Mouse (Mus musculus) CH12F3 (cell line): Measurements from ENCODE around the gene Ccpg1os.

Source experiments
- in situ Hi-C: fragments of 300-500 bp; cut with MboI; formaldehyde crosslinking; loops from 2 replicates; pipeline ENCODE4 v1.14.3; 2020; ENCODE audit warnings: low sequenced_read_pairs

The Ccpg1os gene

GRCm38 (mm10) chr9:72985250-72986220, at the start of gene Ccpg1os, which contains the start of gene Ccpg1:
Gene Ccpg1os (minus strand): TSS chr9:72985382.
Gene Ccpg1 (plus strand): TSS chr9:72985429.
- in situ Hi-C loops = no loop called here

- in situ Hi-C loops = no loop called here
These were observed 48.2 kb upstream of the Ccpg1os start for GRCm38 (mm10) chr9:73033406-73033805.

- in situ Hi-C loops = no loop called here
These were observed 46.2 kb upstream of the Ccpg1os start for GRCm38 (mm10) chr9:73031421-73031820.

GRCm38 (mm10) chr9:73030443-73030842, 45.3 kb upstream of the Ccpg1os start:
- in situ Hi-C loops = no loop called here

GRCm38 (mm10) chr9:73025818-73026636, 40.8 kb upstream of the Ccpg1os start:
- in situ Hi-C loops = no loop called here

- in situ Hi-C loops = no loop called here
These were observed 35.5 kb upstream of the Ccpg1os start for GRCm38 (mm10) chr9:73020566-73021097.

- in situ Hi-C loops = no loop called here
These were observed 34.7 kb upstream of the Ccpg1os start for GRCm38 (mm10) chr9:73019841-73020240.

- in situ Hi-C loops = no loop called here
These were observed 29.5 kb upstream of the Ccpg1os start for GRCm38 (mm10) chr9:73014724-73015123.

- in situ Hi-C loops = no loop called here
These were observed 27.4 kb upstream of the Ccpg1os start for GRCm38 (mm10) chr9:73012629-73013028.

GRCm38 (mm10) chr9:73008384-73008783, 23.2 kb upstream of the Ccpg1os start:
- in situ Hi-C loops = no loop called here

GRCm38 (mm10) chr9:73006175-73006574, 21.0 kb upstream of the Ccpg1os start:
- in situ Hi-C loops = no loop called here

- in situ Hi-C loops = no loop called here
These were observed 19.9 kb upstream of the Ccpg1os start for GRCm38 (mm10) chr9:73005106-73005505.

- in situ Hi-C loops = no loop called here
These were observed 18.9 kb upstream of the Ccpg1os start for GRCm38 (mm10) chr9:73004076-73004475.

- in situ Hi-C loops = no loop called here
These were observed 17.0 kb upstream of the Ccpg1os start for GRCm38 (mm10) chr9:73002177-73002576.

- in situ Hi-C loops = no loop called here
These were observed 16.3 kb upstream of the Ccpg1os start for GRCm38 (mm10) chr9:73001314-73002011.

- in situ Hi-C loops = no loop called here
These were observed 15.3 kb upstream of the Ccpg1os start for GRCm38 (mm10) chr9:73000487-73000886.

- in situ Hi-C loops = no loop called here
These were observed 11.6 kb upstream of the Ccpg1os start for GRCm38 (mm10) chr9:72996806-72997205.

GRCm38 (mm10) chr9:72996167-72996566, 11.0 kb upstream of the Ccpg1os start:
- in situ Hi-C loops = no loop called here

- in situ Hi-C loops = no loop called here
These were observed 7.4 kb upstream of the Ccpg1os start for GRCm38 (mm10) chr9:72992576-72992975.

GRCm38 (mm10) chr9:72991420-72991819, 6.2 kb upstream of the Ccpg1os start:
- in situ Hi-C loops = no loop called here

GRCm38 (mm10) chr9:72988706-72989105, 3.5 kb upstream of the Ccpg1os start:
- in situ Hi-C loops = no loop called here
